Mouse (Mus musculus) thymus, adult 2 months (tissue): ENCODE results near the gene Olfr466. TPM values are rescaled to one million over a fixed set of nuclear protein-coding genes. Genes with fewer than 3 reads are reported as not detected.

Source experiments
- DNase-seq: peaks from one replicate; pipeline ENCODE4 v3.0.0; 2021
- H3K27ac ChIP-seq: fragments of 200-500 bp; 2 replicates; pipeline ENCODE4 v1.5.1; 2012; ENCODE audit warnings: low read length, control low read depth; ENCODE audit not compliant: control insufficient read depth, insufficient read depth
- H3K27me3 ChIP-seq: fragments of 200-500 bp; 2 replicates; pipeline ENCODE4 v1.6.1; 2012; ENCODE audit warnings: mild to moderate bottlenecking, low read length, moderate library complexity, mixed read lengths; ENCODE audit not compliant: control insufficient read depth, insufficient read depth
- H3K36me3 ChIP-seq: fragments of 200-500 bp; 2 replicates; pipeline ENCODE4 v1.6.1; 2012; ENCODE audit warnings: mild to moderate bottlenecking, low read length, moderate library complexity; ENCODE audit not compliant: control insufficient read depth, insufficient read depth
- H3K4me1 ChIP-seq: fragments of 200-500 bp; replicated peaks from 2 replicates; pipeline ENCODE4 v1.6.1; 2012; ENCODE audit warnings: low read length; ENCODE audit not compliant: control insufficient read depth, insufficient read depth
- H3K4me3 ChIP-seq: fragments of 200-500 bp; 2 replicates; pipeline ENCODE4 v1.5.1; 2012; ENCODE audit warnings: mild to moderate bottlenecking, low read length, control low read depth, moderate library complexity; ENCODE audit not compliant: control insufficient read depth, insufficient read depth
- CTCF ChIP-seq: fragments of 200-500 bp; IDR thresholded peaks from 2 replicates; pipeline ENCODE4 v1.5.1; 2012; ENCODE audit warnings: mild to moderate bottlenecking, control low read depth, low read length, moderate library complexity, borderline replicate concordance; ENCODE audit not compliant: control insufficient read depth, poor library complexity, insufficient read depth; ENCODE audit errors: extremely low read depth
- POLR2A ChIP-seq: fragments of 200-500 bp; IDR thresholded peaks from 2 replicates; pipeline ENCODE4 v1.6.1; 2012; ENCODE audit warnings: mild to moderate bottlenecking, low read length, control low read depth, moderate library complexity; ENCODE audit not compliant: control insufficient read depth, poor library complexity, insufficient read depth; ENCODE audit errors: extremely low read depth
- WGBS: fragments of 180-500 bp; shearing (Covaris S2); methylation state at CpG from one replicate; pipeline ENCODE4 v1.1.7; 2018; 5-methylcytosine and 5-hydroxymethylcytosine counted together
- polyA plus RNA-seq: library from polyadenylated mRNA; depleted of rRNA; stranded (reverse); fragments of >200 nt; gene quantifications from 2 replicates; pipeline ENCODE4 v1.2.3, GENCODE M21; 2012; rRNA removed

Gene Olfr466
- polyA plus RNA-seq, 1 experiment = not detected

GRCm38 (mm10) chr13:65176472-65177091 lies 26.5 kb downstream of the Olfr466 start:
- no peaks in the 10 kb centered on the region for H3K4me1 ChIP-seq
- H3K27ac ChIP-seq = no peak overlapping the region
- 59% methylated on average over 15 of the region's 15 CpGs for WGBS
- DNase-seq = no peak
- H3K27me3 ChIP-seq = no peaks in the 10 kb centered on the region
- H3K36me3 ChIP-seq = no peaks in the 10 kb centered on the region
- no peak for TF ChIP-seq CTCF
- TF ChIP-seq POLR2A = no peak
- no peak overlapping the region for H3K4me3 ChIP-seq

- Histone ChIP-seq H3K4me1 (no peaks in the 10 kb centered on the region), H3K36me3 (no peaks in the 10 kb centered on the region), H3K27ac (no peak overlapping the region), H3K4me3 (no peak overlapping the region), H3K27me3 (no peaks in the 10 kb centered on the region)
- WGBS = 81% methylated on average over 1 of the region's 1 CpGs
- no peak for TF ChIP-seq CTCF
- TF ChIP-seq POLR2A = no peak
- no peak for DNase-seq
These were observed 50.6 kb downstream of the Olfr466 start for GRCm38 (mm10) chr13:65200667-65201066.

Other genes starting within 250 kb of the Olfr466 start
- 0.01 and 0.03 TPM in 2 replicates for gene Cntnap3, start 246.3 kb upstream of the Olfr466 start, polyA plus RNA-seq
- not detected in 2 replicates for gene Spata31, start 232.8 kb upstream of the Olfr466 start, polyA plus RNA-seq
- not detected in 2 replicates for gene Spata31d1c, start 117.2 kb upstream of the Olfr466 start, polyA plus RNA-seq
- gene Prss47, start 97.5 kb upstream of the Olfr466 start, polyA plus RNA-seq = not detected in 2 replicates
- gene Mfsd14b, start 37.3 kb upstream of the Olfr466 start, polyA plus RNA-seq = 17.9 and 19.5 TPM in 2 replicates
- gene Olfr465-ps1, start 12.2 kb upstream of the Olfr466 start, polyA plus RNA-seq = not detected in 2 replicates
- 0.04 TPM in 1 of 2 replicates, not detected in the other for gene Nlrp4f, start 55.7 kb downstream of the Olfr466 start, polyA plus RNA-seq
- gene Gm10775, start 109.3 kb downstream of the Olfr466 start, polyA plus RNA-seq = not detected in 2 replicates
- 43.9 and 52.8 TPM in 2 replicates for gene Zfp369, start 128.6 kb downstream of the Olfr466 start, polyA plus RNA-seq